Mouse (Mus musculus) heart, adult 2 months (tissue): Measurements from ENCODE around the gene Ydjc.

Experiments
- CTCF ChIP-seq: fragments of 200-600 bp; IDR thresholded peaks from 2 replicates; pipeline ENCODE4 v1.8.1; 2022; ENCODE audit warnings: antibody characterized with exemption, mild to moderate bottlenecking, moderate library complexity
- EP300 ChIP-seq: fragments of 200-500 bp; IDR thresholded peaks from 2 replicates; pipeline ENCODE4 v1.6.1; 2011; ENCODE audit warnings: low read depth, low read length, control low read depth; ENCODE audit not compliant: insufficient read depth
- POLR2A ChIP-seq: fragments of 200-500 bp; IDR thresholded peaks from 2 replicates; pipeline ENCODE4 v1.6.1; 2011; ENCODE audit warnings: mild to moderate bottlenecking, low read depth, low read length, control low read depth; ENCODE audit not compliant: insufficient read depth

GRCm38 (mm10) chr16:17183003-17183402 is 38.6 kb downstream of the Ydjc start:
- TF ChIP-seq CTCF (no peak), POLR2A (no peak), EP300 (no peak)
